ENCODE assay signal across 8 mouse cellular contexts in genomic region chr1:92911721-92912138, GRCm38 (mm10). TPM values are rescaled to one million over a fixed set of nuclear protein-coding genes. Genes with fewer than 3 reads are reported as not detected.
DNase-seq lines count a peak whose midpoint lies in the region; ATAC-seq lines count a peak whose summit lies in the region.

No protein-coding gene starts in this region.

- intact Hi-C loops in gastrocnemius, postnatal 36 days (cut with DNase I): no loop called here

- H3K4me2 ChIP-seq in lung, embryonic 15.5 days: peak overlapping the region; percentile 88
- peak overlapping the region; percentile 95 for H3K4me2 ChIP-seq in embryonic facial prominence, embryonic 11.5 days (ENCODE audit: low read depth, low read length)
- H3K4me2 ChIP-seq in hindbrain, embryonic 16.5 days (ENCODE audit: low read length): peak overlapping the region; percentile 95
- peak overlapping the region; percentile 92 for H3K4me2 ChIP-seq in midbrain, embryonic 15.5 days

- H3K27ac ChIP-seq in lung, embryonic 15.5 days: peak overlapping the region; percentile 90
- no peak overlapping the region for H3K27ac ChIP-seq in embryonic facial prominence, embryonic 11.5 days (replicated peaks; ENCODE audit: low read depth, low read length)
- peak overlapping the region; percentile 94 for H3K27ac ChIP-seq in hindbrain, embryonic 16.5 days (ENCODE audit: low read depth, low read length)
- peak overlapping the region; percentile 94 for H3K27ac ChIP-seq in midbrain, embryonic 15.5 days

- no peak for DNase-seq in lung, postnatal 4 days
- no peak for DNase-seq in embryonic facial prominence, embryonic 11.5 days (ENCODE audit: low spot score)
- no peak for DNase-seq in gastrocnemius, postnatal 4 days (ENCODE audit: low spot score in 2 of 2)
- DNase-seq in left cerebral cortex, adult 18-20 months (ENCODE audit: low spot score in 2 of 2): no peak
- no peak for DNase-seq in gastrocnemius, postnatal 36 days

- peaks cover 21% of the 10 kb centered on the region for H3K36me3 ChIP-seq in lung, embryonic 15.5 days
- H3K36me3 ChIP-seq in embryonic facial prominence, embryonic 11.5 days (replicated peaks; ENCODE audit: control insufficient read depth, insufficient read depth, low read depth, low read length): peaks cover 4% of the 10 kb centered on the region
- peaks cover 17% of the 10 kb centered on the region for H3K36me3 ChIP-seq in hindbrain, embryonic 16.5 days (ENCODE audit: control insufficient read depth, insufficient read depth, low read length)
- peaks cover 15% of the 10 kb centered on the region for H3K36me3 ChIP-seq in midbrain, embryonic 15.5 days (replicated peaks)

- peak overlapping the region; percentile 73 for H3K4me3 ChIP-seq in lung, embryonic 15.5 days
- H3K4me3 ChIP-seq in embryonic facial prominence, embryonic 11.5 days (ENCODE audit: low read depth, low read length): peak overlapping the region; percentile 80
- peak overlapping the region; percentile 85 for H3K4me3 ChIP-seq in hindbrain, embryonic 16.5 days (ENCODE audit: low read length)
- peak overlapping the region; percentile 63 for H3K4me3 ChIP-seq in midbrain, embryonic 15.5 days

- H3K27me3 ChIP-seq in lung, embryonic 15.5 days: no peaks in the 10 kb centered on the region
- H3K27me3 ChIP-seq in embryonic facial prominence, embryonic 11.5 days (ENCODE audit: control insufficient read depth, insufficient read depth, low read length): peaks cover 3% of the 10 kb centered on the region; the same call in 1 of the 2 replicates
- H3K27me3 ChIP-seq in hindbrain, embryonic 16.5 days (replicated peaks; ENCODE audit: control insufficient read depth, insufficient read depth, low read length): no peaks in the 10 kb centered on the region
- no peaks in the 10 kb centered on the region for H3K27me3 ChIP-seq in midbrain, embryonic 15.5 days (replicated peaks)

- peaks cover 30% of the 10 kb centered on the region for H3K4me1 ChIP-seq in lung, embryonic 15.5 days
- peaks cover 8% of the 10 kb centered on the region for H3K4me1 ChIP-seq in embryonic facial prominence, embryonic 11.5 days (ENCODE audit: control insufficient read depth, insufficient read depth, low read length)
- H3K4me1 ChIP-seq in hindbrain, embryonic 16.5 days (ENCODE audit: control insufficient read depth, insufficient read depth, low read depth, low read length): peaks cover 33% of the 10 kb centered on the region
- H3K4me1 ChIP-seq in midbrain, embryonic 15.5 days: peaks cover 55% of the 10 kb centered on the region

- peak overlapping the region; percentile 87 for H3K9ac ChIP-seq in lung, embryonic 15.5 days
- H3K9ac ChIP-seq in embryonic facial prominence, embryonic 11.5 days (replicated peaks; ENCODE audit: low read length): peak overlapping the region; percentile 89
- peak overlapping the region; percentile 91 for H3K9ac ChIP-seq in hindbrain, embryonic 16.5 days (ENCODE audit: low read depth, low read length)
- H3K9ac ChIP-seq in midbrain, embryonic 15.5 days: peak overlapping the region; percentile 88

- H3K9me3 ChIP-seq in lung, embryonic 15.5 days: no peaks in the 10 kb centered on the region
- no peaks in the 10 kb centered on the region for H3K9me3 ChIP-seq in embryonic facial prominence, embryonic 11.5 days (replicated peaks; ENCODE audit: control insufficient read depth, low read length)
- H3K9me3 ChIP-seq in hindbrain, embryonic 16.5 days (ENCODE audit: control insufficient read depth, low read length): no peaks in the 10 kb centered on the region
- no peaks in the 10 kb centered on the region for H3K9me3 ChIP-seq in midbrain, embryonic 15.5 days

- 33% methylated on average over 8 of the region's 8 CpGs for WGBS in lung, embryonic 15.5 days
- 52% methylated on average over 8 of the region's 8 CpGs for WGBS in embryonic facial prominence, embryonic 11.5 days
- WGBS in hindbrain, embryonic 16.5 days: 33% methylated on average over 8 of the region's 8 CpGs
- 40% methylated on average over 8 of the region's 8 CpGs for WGBS in midbrain, embryonic 15.5 days

- no peak for ATAC-seq in lung, embryonic 15.5 days (ENCODE audit: borderline replicate concordance, extremely low read depth, low FRiP score, low TSS enrichment)
- no peak for ATAC-seq in embryonic facial prominence, embryonic 11.5 days (replicated peaks; ENCODE audit: insufficient number of reproducible peaks, low FRiP score, low TSS enrichment, low read depth)
- ATAC-seq in hindbrain, embryonic 16.5 days: no peak
- ATAC-seq in midbrain, embryonic 15.5 days (replicated peaks): no peak

RNA-seq across cellular contexts. Expression of gene Rnpepl1, which starts 1.1 kb away (rescaled TPM):
- 41.9 and 43.0 TPM in 2 replicates for polyA plus RNA-seq in lung, embryonic 15.5 days (2015; fragmentation: Nextera tagmentation; extraction: Ambion mirVana)
- polyA plus RNA-seq in embryonic facial prominence, embryonic 11.5 days (2014; fragmentation: Nextera tagmentation; extraction: Ambion mirVana): 13.3 and 15.7 TPM in 2 replicates
- polyA plus RNA-seq in hindbrain, embryonic 16.5 days (2015; fragmentation: Nextera tagmentation; extraction: Ambion mirVana): 16.8 and 29.0 TPM in 2 replicates
- 32.9 and 37.1 TPM in 2 replicates for polyA plus RNA-seq in midbrain, embryonic 15.5 days (2015; fragmentation: Nextera tagmentation; extraction: Ambion mirVana)
- total RNA-seq in gastrocnemius, postnatal 4 days (2021): 10 to 100 TPM; 63.6 to 65.5 TPM
- 10 to 100 TPM; 30.2 to 34.4 TPM for total RNA-seq in left cerebral cortex, adult 18-20 months (2021)
- total RNA-seq in gastrocnemius, postnatal 36 days (2021): 10 to 100 TPM; 62.7 to 66.0 TPM

RNA-seq across cellular contexts. Expression of gene Dusp28, which starts 4.9 kb away (rescaled TPM):
- polyA plus RNA-seq in lung, embryonic 15.5 days (2015; fragmentation: Nextera tagmentation; extraction: Ambion mirVana): 9.9 and 11.5 TPM in 2 replicates
- polyA plus RNA-seq in embryonic facial prominence, embryonic 11.5 days (2014; fragmentation: Nextera tagmentation; extraction: Ambion mirVana): 7.2 and 10.3 TPM in 2 replicates
- 15.5 and 17.3 TPM in 2 replicates for polyA plus RNA-seq in hindbrain, embryonic 16.5 days (2015; fragmentation: Nextera tagmentation; extraction: Ambion mirVana)
- polyA plus RNA-seq in midbrain, embryonic 15.5 days (2015; fragmentation: Nextera tagmentation; extraction: Ambion mirVana): 15.4 and 15.7 TPM in 2 replicates
- 10 to 100 TPM; 22.2 to 23.1 TPM for total RNA-seq in gastrocnemius, postnatal 4 days (2021)
- 10 to 100 TPM; 18.2 to 19.2 TPM for total RNA-seq in left cerebral cortex, adult 18-20 months (2021)
- total RNA-seq in gastrocnemius, postnatal 36 days (2021): 10 to 100 TPM; 20.4 to 22.2 TPM

RNA-seq across cellular contexts. Expression of gene Ankmy1, which starts 9.0 kb away (rescaled TPM):
- polyA plus RNA-seq in lung, embryonic 15.5 days (2015; fragmentation: Nextera tagmentation; extraction: Ambion mirVana): 0.27 and 0.43 TPM in 2 replicates
- 0.67 and 0.93 TPM in 2 replicates for polyA plus RNA-seq in embryonic facial prominence, embryonic 11.5 days (2014; fragmentation: Nextera tagmentation; extraction: Ambion mirVana)
- 0.50 and 0.55 TPM in 2 replicates for polyA plus RNA-seq in hindbrain, embryonic 16.5 days (2015; fragmentation: Nextera tagmentation; extraction: Ambion mirVana)
- polyA plus RNA-seq in midbrain, embryonic 15.5 days (2015; fragmentation: Nextera tagmentation; extraction: Ambion mirVana): 0.69 and 0.88 TPM in 2 replicates
- under 1 TPM; 0.52 to 0.70 TPM for total RNA-seq in gastrocnemius, postnatal 4 days (2021)
- total RNA-seq in left cerebral cortex, adult 18-20 months (2021): under 1 TPM; 0.40 to 0.53 TPM
- total RNA-seq in gastrocnemius, postnatal 36 days (2021): under 1 TPM; 0.10 to 0.18 TPM

RNA-seq across cellular contexts. Expression of gene Capn10, which starts 22.4 kb away (rescaled TPM):
- polyA plus RNA-seq in lung, embryonic 15.5 days (2015; fragmentation: Nextera tagmentation; extraction: Ambion mirVana): 27.7 and 30.4 TPM in 2 replicates
- polyA plus RNA-seq in embryonic facial prominence, embryonic 11.5 days (2014; fragmentation: Nextera tagmentation; extraction: Ambion mirVana): 25.4 and 32.4 TPM in 2 replicates
- 60.6 and 60.7 TPM in 2 replicates for polyA plus RNA-seq in hindbrain, embryonic 16.5 days (2015; fragmentation: Nextera tagmentation; extraction: Ambion mirVana)
- polyA plus RNA-seq in midbrain, embryonic 15.5 days (2015; fragmentation: Nextera tagmentation; extraction: Ambion mirVana): 66.7 and 67.7 TPM in 2 replicates
- total RNA-seq in gastrocnemius, postnatal 4 days (2021): 10 to 100 TPM; 12.6 to 13.8 TPM
- 10 to 100 TPM; 40.1 to 40.7 TPM for total RNA-seq in left cerebral cortex, adult 18-20 months (2021)
- 1 to 10 TPM; 3.4 to 4.8 TPM for total RNA-seq in gastrocnemius, postnatal 36 days (2021)

RNA-seq across cellular contexts. Expression of gene Gpr35, which starts 38.9 kb away (rescaled TPM):
- 0.36 and 0.62 TPM in 2 replicates for polyA plus RNA-seq in lung, embryonic 15.5 days (2015; fragmentation: Nextera tagmentation; extraction: Ambion mirVana)
- 0.21 and 0.25 TPM in 2 replicates for polyA plus RNA-seq in embryonic facial prominence, embryonic 11.5 days (2014; fragmentation: Nextera tagmentation; extraction: Ambion mirVana)
- 0.55 and 1.1 TPM in 2 replicates for polyA plus RNA-seq in hindbrain, embryonic 16.5 days (2015; fragmentation: Nextera tagmentation; extraction: Ambion mirVana)
- polyA plus RNA-seq in midbrain, embryonic 15.5 days (2015; fragmentation: Nextera tagmentation; extraction: Ambion mirVana): 0.30 and 0.50 TPM in 2 replicates
- total RNA-seq in gastrocnemius, postnatal 4 days (2021): under 1 TPM; 0.13 to 0.66 TPM
- total RNA-seq in left cerebral cortex, adult 18-20 months (2021): under 1 TPM in 1 of 2 experiments, not detected in 1; 0.33 TPM
- total RNA-seq in gastrocnemius, postnatal 36 days (2021): under 1 TPM in 1 of 2 experiments, not detected in 1; 0.39 TPM
